Mouse (Mus musculus): ENCODE measurements at regions not wholly inside any gene's neighbourhood (a gene's known extent, or its start where the extent isn't known, plus 50 kb on each side); places are given as distances from the start of the nearest gene placed in this dataset.

GRCm38 (mm10) chr16:15196855-15197254 lies 120.4 kb upstream of the Gm21897 start:
- Histone ChIP-seq H3K27ac (ENCODE audit: low read depth, low read length) (no peak overlapping the region), H3K4me3 (ENCODE audit: low read depth, low read length) (no peak overlapping the region), H3K4me2 (no peak overlapping the region), H3K4me1 (ENCODE audit: control insufficient read depth, insufficient read depth, low read length) (no peaks in the 10 kb centered on the region), H3K9me3 (ENCODE audit: control insufficient read depth, low read length) (no peaks in the 10 kb centered on the region), H3K36me3 (ENCODE audit: control insufficient read depth, insufficient read depth, low read length) (no peaks in the 10 kb centered on the region), H3K9ac (ENCODE audit: low read length) (no peak overlapping the region), H3K27me3 (ENCODE audit: control insufficient read depth, insufficient read depth, low read length) (no peaks in the 10 kb centered on the region)
- ATAC-seq (ENCODE audit: low FRiP score) (no peak), DNase-seq (ENCODE audit: low spot score, missing footprints) (no peak)

GRCm38 (mm10) chr16:15215921-15216320 lies 101.3 kb upstream of the Gm21897 start:
- no peak for ATAC-seq (ENCODE audit: low FRiP score)
- H3K36me3 ChIP-seq (ENCODE audit: control insufficient read depth, insufficient read depth, low read length): no peaks in the 10 kb centered on the region

GRCm38 (mm10) chr16:15220961-15221547 lies 96.2 kb upstream of the Gm21897 start:
- DNase-seq (ENCODE audit: low spot score, missing footprints): no peak
- Histone ChIP-seq H3K9me3 (ENCODE audit: control insufficient read depth, low read length) (no peaks in the 10 kb centered on the region), H3K27ac (ENCODE audit: low read depth, low read length) (no peak overlapping the region), H3K4me1 (ENCODE audit: control insufficient read depth, insufficient read depth, low read length) (no peaks in the 10 kb centered on the region), H3K4me2 (no peak overlapping the region), H3K27me3 (ENCODE audit: control insufficient read depth, insufficient read depth, low read length) (no peaks in the 10 kb centered on the region), H3K36me3 (ENCODE audit: control insufficient read depth, insufficient read depth, low read length) (no peaks in the 10 kb centered on the region), H3K4me3 (ENCODE audit: low read depth, low read length) (no peak overlapping the region), H3K9ac (ENCODE audit: low read length) (no peak overlapping the region)
- ATAC-seq (ENCODE audit: low FRiP score): no peak
- WGBS: 71% methylated on average over 4 of the region's 4 CpGs

More at GRCm38 (mm10) chr16:15215921-15216320, 101.3 kb upstream of the Gm21897 start:
- no peak overlapping the region for H3K27ac ChIP-seq (ENCODE audit: low read depth, low read length)
- WGBS: 81% methylated on average over 2 of the region's 2 CpGs
- H3K4me1 ChIP-seq (ENCODE audit: control insufficient read depth, insufficient read depth, low read length): no peaks in the 10 kb centered on the region
- H3K9me3 ChIP-seq (ENCODE audit: control insufficient read depth, low read length): no peaks in the 10 kb centered on the region
- no peak overlapping the region for H3K4me3 ChIP-seq (ENCODE audit: low read depth, low read length)
- H3K27me3 ChIP-seq (ENCODE audit: control insufficient read depth, insufficient read depth, low read length): no peaks in the 10 kb centered on the region
- no peak overlapping the region for H3K4me2 ChIP-seq
- no peak overlapping the region for H3K9ac ChIP-seq (ENCODE audit: low read length)
- no peak for DNase-seq (ENCODE audit: low spot score, missing footprints)

- no peak overlapping the region for H3K27ac ChIP-seq (ENCODE audit: low read depth, low read length)
- no peaks in the 10 kb centered on the region for H3K4me1 ChIP-seq (ENCODE audit: control insufficient read depth, insufficient read depth, low read length)
- no peak overlapping the region for H3K4me3 ChIP-seq (ENCODE audit: low read depth, low read length)
- H3K27me3 ChIP-seq (ENCODE audit: control insufficient read depth, insufficient read depth, low read length): no peaks in the 10 kb centered on the region
- no peak for ATAC-seq (ENCODE audit: low FRiP score)
- no peaks in the 10 kb centered on the region for H3K9me3 ChIP-seq (ENCODE audit: control insufficient read depth, low read length)
- no peak overlapping the region for H3K4me2 ChIP-seq
- DNase-seq (ENCODE audit: low spot score, missing footprints): no peak
- H3K9ac ChIP-seq (ENCODE audit: low read length): no peak overlapping the region
- H3K36me3 ChIP-seq (ENCODE audit: control insufficient read depth, insufficient read depth, low read length): no peaks in the 10 kb centered on the region
Observed at GRCm38 (mm10) chr16:15237836-15238235, 79.4 kb upstream of the Gm21897 start.

- no peak overlapping the region for H3K4me3 ChIP-seq (ENCODE audit: low read depth, low read length)
- ATAC-seq (ENCODE audit: low FRiP score): no peak
- H3K9me3 ChIP-seq (ENCODE audit: control insufficient read depth, low read length): no peaks in the 10 kb centered on the region
- H3K4me1 ChIP-seq (ENCODE audit: control insufficient read depth, insufficient read depth, low read length): no peaks in the 10 kb centered on the region
- H3K27ac ChIP-seq (ENCODE audit: low read depth, low read length): no peak overlapping the region
- H3K9ac ChIP-seq (ENCODE audit: low read length): no peak overlapping the region
- H3K27me3 ChIP-seq (ENCODE audit: control insufficient read depth, insufficient read depth, low read length): no peaks in the 10 kb centered on the region
- DNase-seq (ENCODE audit: low spot score, missing footprints): no peak
- no peak overlapping the region for H3K4me2 ChIP-seq
- H3K36me3 ChIP-seq (ENCODE audit: control insufficient read depth, insufficient read depth, low read length): no peaks in the 10 kb centered on the region
Observed at GRCm38 (mm10) chr16:15238449-15238848, 78.8 kb upstream of the Gm21897 start.

GRCm38 (mm10) chr16:15250186-15250585 lies 67.1 kb upstream of the Gm21897 start:
- no peak overlapping the region for H3K27ac ChIP-seq (ENCODE audit: low read depth, low read length)
- H3K4me3 ChIP-seq (ENCODE audit: low read depth, low read length): no peak overlapping the region
- no peak for ATAC-seq (ENCODE audit: low FRiP score)

GRCm38 (mm10) chr16:15251686-15252085 lies 65.6 kb upstream of the Gm21897 start:
- Histone ChIP-seq H3K9me3 (ENCODE audit: control insufficient read depth, low read length) (no peaks in the 10 kb centered on the region), H3K4me2 (no peak overlapping the region), H3K27me3 (ENCODE audit: control insufficient read depth, insufficient read depth, low read length) (no peaks in the 10 kb centered on the region), H3K9ac (ENCODE audit: low read length) (no peak overlapping the region), H3K36me3 (ENCODE audit: control insufficient read depth, insufficient read depth, low read length) (no peaks in the 10 kb centered on the region), H3K4me3 (ENCODE audit: low read depth, low read length) (no peak overlapping the region), H3K4me1 (ENCODE audit: control insufficient read depth, insufficient read depth, low read length) (no peaks in the 10 kb centered on the region), H3K27ac (ENCODE audit: low read depth, low read length) (no peak overlapping the region)
- DNase-seq (ENCODE audit: low spot score, missing footprints) (no peak), ATAC-seq (ENCODE audit: low FRiP score) (no peak)
- WGBS: 88% methylated on average over 2 of the region's 2 CpGs

More at GRCm38 (mm10) chr16:15250186-15250585, 67.1 kb upstream of the Gm21897 start:
- Histone ChIP-seq H3K9me3 (ENCODE audit: control insufficient read depth, low read length) (no peaks in the 10 kb centered on the region), H3K4me2 (no peak overlapping the region), H3K4me1 (ENCODE audit: control insufficient read depth, insufficient read depth, low read length) (no peaks in the 10 kb centered on the region), H3K36me3 (ENCODE audit: control insufficient read depth, insufficient read depth, low read length) (no peaks in the 10 kb centered on the region), H3K9ac (ENCODE audit: low read length) (no peak overlapping the region), H3K27me3 (ENCODE audit: control insufficient read depth, insufficient read depth, low read length) (no peaks in the 10 kb centered on the region)
- DNase-seq (ENCODE audit: low spot score, missing footprints): no peak

- Histone ChIP-seq H3K27ac (ENCODE audit: low read depth, low read length) (no peak overlapping the region), H3K4me2 (no peak overlapping the region), H3K36me3 (ENCODE audit: control insufficient read depth, insufficient read depth, low read length) (no peaks in the 10 kb centered on the region), H3K27me3 (ENCODE audit: control insufficient read depth, insufficient read depth, low read length) (no peaks in the 10 kb centered on the region), H3K4me1 (ENCODE audit: control insufficient read depth, insufficient read depth, low read length) (no peaks in the 10 kb centered on the region), H3K4me3 (ENCODE audit: low read depth, low read length) (no peak overlapping the region), H3K9ac (ENCODE audit: low read length) (no peak overlapping the region), H3K9me3 (ENCODE audit: control insufficient read depth, low read length) (no peaks in the 10 kb centered on the region)
- DNase-seq (ENCODE audit: low spot score, missing footprints) (no peak), ATAC-seq (ENCODE audit: low FRiP score) (no peak)
- 85% methylated on average over 6 of the region's 6 CpGs for WGBS
Observed at GRCm38 (mm10) chr16:15252666-15253347, 64.5 kb upstream of the Gm21897 start.

- no peak overlapping the region for H3K4me3 ChIP-seq (ENCODE audit: low read depth, low read length)
Observed at GRCm38 (mm10) chr16:15253348-15253693, 63.9 kb upstream of the Gm21897 start.

More at GRCm38 (mm10) chr16:15253348-15253693, 63.9 kb upstream of the Gm21897 start:
- H3K9ac ChIP-seq (ENCODE audit: low read length): no peak overlapping the region
- H3K4me1 ChIP-seq (ENCODE audit: control insufficient read depth, insufficient read depth, low read length): no peaks in the 10 kb centered on the region
- DNase-seq (ENCODE audit: low spot score, missing footprints): no peak
- no peak for ATAC-seq (ENCODE audit: low FRiP score)
- no peaks in the 10 kb centered on the region for H3K27me3 ChIP-seq (ENCODE audit: control insufficient read depth, insufficient read depth, low read length)
- H3K4me2 ChIP-seq: no peak overlapping the region
- H3K36me3 ChIP-seq (ENCODE audit: control insufficient read depth, insufficient read depth, low read length): no peaks in the 10 kb centered on the region
- 84% methylated on average over 3 of the region's 3 CpGs for WGBS
- no peak overlapping the region for H3K27ac ChIP-seq (ENCODE audit: low read depth, low read length)
- H3K9me3 ChIP-seq (ENCODE audit: control insufficient read depth, low read length): no peaks in the 10 kb centered on the region

Measured in midbrain, embryonic 11.5 days (tissue).